Comparison of ENCODE assay signal across 16 mouse cellular contexts in the genomic region with DNA sequence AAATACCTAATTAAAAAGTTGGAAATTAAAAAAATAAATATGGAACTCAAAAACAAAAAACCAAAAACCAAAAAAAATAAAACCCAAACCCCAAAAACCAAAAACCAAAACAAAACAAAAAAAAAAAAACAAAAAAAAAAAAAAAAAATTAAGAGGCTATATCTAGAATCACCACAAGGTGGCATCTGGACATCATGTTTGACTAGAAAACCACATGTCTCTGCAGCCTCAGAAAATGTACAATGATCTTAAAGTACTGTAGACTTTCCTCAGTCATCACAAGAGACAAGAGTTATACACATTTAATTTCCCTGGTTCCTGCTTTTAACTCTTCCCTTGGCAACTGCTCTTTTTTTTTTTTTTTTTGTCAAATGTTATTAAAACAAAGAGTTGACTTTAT. TPM values are rescaled to one million over a fixed set of nuclear protein-coding genes. Genes with fewer than 3 reads are reported as not detected.
A peak's percentile ranks its signal among the peaks of the same experiment; 100 is the strongest.
DNase-seq lines count a peak whose midpoint lies in the region; ATAC-seq and TF ChIP-seq lines count a peak whose summit lies in the region.
"Had no signal": no experiment of that assay in that cellular context is flagged by ENCODE, and none has a peak within 500 bp of the region (broad histone marks: within the 10 kb centered on the region; RNA-seq: fewer than 3 reads in every experiment).

No protein-coding gene starts in this region.

- H3K4me3 ChIP-seq in hindbrain, postnatal 0 days (ENCODE audit: low read length): no peak overlapping the region
- no peak overlapping the region for H3K4me3 ChIP-seq in hindbrain, embryonic 11.5 days (ENCODE audit: low read depth, low read length)
- H3K4me3 ChIP-seq in MEL (ENCODE audit: control insufficient read depth in 1 of 2, insufficient read depth in 1 of 2, low read depth in 2 of 2, low read length in 2 of 2): no peak overlapping the region
- H3K4me3 ChIP-seq: embryonic facial prominence, embryonic 13.5 days; hindbrain, embryonic 13.5 days; neural tube, embryonic 12.5 days had no signal

- no peak for TF ChIP-seq POLR2A in MEL (IDR thresholded peaks at IDR 0.05; ENCODE audit: control insufficient read depth in 1 of 2, insufficient read depth in 1 of 2, low read depth in 1 of 2, low read length in 2 of 2, poor library complexity in 1 of 2)

- no peak overlapping the region for H3K9ac ChIP-seq in hindbrain, postnatal 0 days (replicated peaks; ENCODE audit: low read length)
- no peak overlapping the region for H3K9ac ChIP-seq in hindbrain, embryonic 11.5 days (ENCODE audit: low read depth, low read length)
- H3K9ac ChIP-seq in MEL (ENCODE audit: control insufficient read depth, low read depth, low read length, poor library complexity, severe bottlenecking): no peak overlapping the region
- H3K9ac ChIP-seq: embryonic facial prominence, embryonic 13.5 days; hindbrain, embryonic 13.5 days; neural tube, embryonic 12.5 days had no signal

- H3K4me1 ChIP-seq in hindbrain, postnatal 0 days (ENCODE audit: insufficient read depth, low read length): no peaks in the 10 kb centered on the region
- H3K4me1 ChIP-seq in hindbrain, embryonic 11.5 days (replicated peaks; ENCODE audit: control insufficient read depth, insufficient read depth, low read length): no peaks in the 10 kb centered on the region
- H3K4me1 ChIP-seq in MEL (ENCODE audit: control insufficient read depth in 1 of 2, insufficient read depth in 2 of 2, low read length in 2 of 2): no peaks in the 10 kb centered on the region
- H3K4me1 ChIP-seq: embryonic facial prominence, embryonic 13.5 days; hindbrain, embryonic 13.5 days; neural tube, embryonic 12.5 days had no signal

- no peak overlapping the region for H3K27ac ChIP-seq in hindbrain, postnatal 0 days
- H3K27ac ChIP-seq in hindbrain, embryonic 11.5 days (ENCODE audit: low read depth, low read length): no peak overlapping the region
- no peak overlapping the region for H3K27ac ChIP-seq in MEL (ENCODE audit: control insufficient read depth, low read depth, low read length)
- H3K27ac ChIP-seq: embryonic facial prominence, embryonic 13.5 days; hindbrain, embryonic 13.5 days; macrophage; neural tube, embryonic 12.5 days had no signal

- peak; percentile 42 for DNase-seq in hindbrain, postnatal 0 days (ENCODE audit: low spot score)
- DNase-seq in hindbrain, embryonic 11.5 days (ENCODE audit: low spot score): no peak
- DNase-seq in A20 (ENCODE audit: low read depth, low spot score): peak; percentile 34
- peak; percentile 38 for DNase-seq in MEL (ENCODE audit: low read depth, low spot score)
- DNase-seq in gastrocnemius, postnatal 14 days: no peak
- DNase-seq in heart, adult 11 months: no peak
- no peak for DNase-seq in right cerebral cortex, postnatal 36 days (ENCODE audit: low spot score in 2 of 2)
- DNase-seq: kidney, postnatal 4 days; left cerebral cortex, postnatal 4 days had no signal

- intact Hi-C loops in gastrocnemius, postnatal 14 days (cut with DNase I; ENCODE audit: low total_unique reads): no loop called here

- peak; percentile 60 for TF ChIP-seq CTCF in hindbrain, postnatal 0 days (IDR thresholded peaks at IDR 0.05; ENCODE audit: low read depth)
- TF ChIP-seq CTCF in MEL (IDR thresholded peaks at IDR 0.05 in 2 of 3, conservative IDR thresholded peaks at IDR 0.05 in 1 of 3; ENCODE audit: control insufficient read depth in 1 of 3, insufficient read depth in 1 of 3, low read depth in 2 of 3, low read length in 3 of 3, poor library complexity in 1 of 3, severe bottlenecking in 1 of 3): peak in 1 of 3 experiments; percentile 35; a peak in 2 of 6 replicates

- H3K27me3 ChIP-seq in hindbrain, postnatal 0 days (ENCODE audit: insufficient read depth, low read length): no peaks in the 10 kb centered on the region
- no peaks in the 10 kb centered on the region for H3K27me3 ChIP-seq in hindbrain, embryonic 11.5 days (ENCODE audit: control insufficient read depth, insufficient read depth, low read length)
- no peaks in the 10 kb centered on the region for H3K27me3 ChIP-seq in MEL (ENCODE audit: control insufficient read depth in 1 of 2, insufficient read depth in 2 of 2, low read length in 2 of 2)
- H3K27me3 ChIP-seq: embryonic facial prominence, embryonic 13.5 days; hindbrain, embryonic 13.5 days; neural tube, embryonic 12.5 days had no signal

- H3K9me3 ChIP-seq in hindbrain, postnatal 0 days (ENCODE audit: low read length): no peaks in the 10 kb centered on the region
- no peaks in the 10 kb centered on the region for H3K9me3 ChIP-seq in hindbrain, embryonic 11.5 days (ENCODE audit: control insufficient read depth, low read length)
- H3K9me3 ChIP-seq in MEL (replicated peaks; ENCODE audit: insufficient read depth, low read length): no peaks in the 10 kb centered on the region
- H3K9me3 ChIP-seq: embryonic facial prominence, embryonic 13.5 days; hindbrain, embryonic 13.5 days; neural tube, embryonic 12.5 days had no signal

- TF ChIP-seq EP300 in MEL (IDR thresholded peaks at IDR 0.05; ENCODE audit: low read depth in 1 of 2, low read length in 2 of 2): no peak

- TF ChIP-seq RAD21 in MEL (IDR thresholded peaks at IDR 0.05; ENCODE audit: low read depth, low read length): peak; percentile 38

- no peak for ATAC-seq in hindbrain, postnatal 0 days
- ATAC-seq in hindbrain, embryonic 11.5 days (ENCODE audit: low FRiP score): no peak
- peak; percentile 68 for ATAC-seq in granulocyte monocyte progenitor cell, adult 5-6 weeks (replicated peaks; ENCODE audit: poor library complexity, severe bottlenecking)

- no peak overlapping the region for H3K4me2 ChIP-seq in hindbrain, postnatal 0 days (ENCODE audit: low read depth, low read length)
- H3K4me2 ChIP-seq in hindbrain, embryonic 11.5 days (replicated peaks; ENCODE audit: low read depth, low read length): no peak overlapping the region
- H3K4me2 ChIP-seq: embryonic facial prominence, embryonic 13.5 days; hindbrain, embryonic 13.5 days; neural tube, embryonic 12.5 days had no signal

- no peaks in the 10 kb centered on the region for H3K36me3 ChIP-seq in hindbrain, postnatal 0 days (ENCODE audit: insufficient read depth, low read length)
- H3K36me3 ChIP-seq in hindbrain, embryonic 11.5 days (ENCODE audit: control insufficient read depth, insufficient read depth, low read length): no peaks in the 10 kb centered on the region
- H3K36me3 ChIP-seq in MEL (ENCODE audit: control insufficient read depth in 1 of 2, insufficient read depth in 2 of 2, low read length in 2 of 2): no peaks in the 10 kb centered on the region
- H3K36me3 ChIP-seq: embryonic facial prominence, embryonic 13.5 days; hindbrain, embryonic 13.5 days; neural tube, embryonic 12.5 days had no signal

- no peaks in the 10 kb centered on the region for H3K79me2 ChIP-seq in MEL (ENCODE audit: control insufficient read depth, insufficient read depth, low read length, poor library complexity)

TF ChIP-seq in MEL, 35 proteins besides CTCF, POLR2A, EP300 and RAD21:
- no peak for TF ChIP-seq TBP (IDR thresholded peaks at IDR 0.05; ENCODE audit: low read depth, low read length)
- TF ChIP-seq GABPA (IDR thresholded peaks at IDR 0.05; ENCODE audit: low read depth, low read length): no peak
- TF ChIP-seq SMC3 (IDR thresholded peaks at IDR 0.05; ENCODE audit: low read depth, low read length): peak; percentile 48

RNA-seq across cellular contexts. Expression of gene 5430401F13Rik, which starts 27.1 kb away (rescaled TPM):
- not detected in 2 replicates for total RNA-seq in hindbrain, postnatal 0 days (2014; rRNA removed)
- polyA plus RNA-seq in hindbrain, postnatal 0 days (2015; fragmentation: Nextera tagmentation; extraction: Ambion mirVana): not detected in 2 replicates
- polyA plus RNA-seq in hindbrain, embryonic 11.5 days (2014; fragmentation: Nextera tagmentation; extraction: Ambion mirVana): not detected in 2 replicates
- total RNA-seq in MEL (2012; rRNA removed): not detected in 2 replicates
- not detected for polyA plus RNA-seq in MEL (2012; ENCODE audit: insufficient read depth in 1 of 2, insufficient read length in 2 of 2, low read depth in 1 of 2, low replicate concordance in 2 of 2, missing spikeins in 1 of 2)
- total RNA-seq in granulocyte monocyte progenitor cell, adult 5-6 weeks (2014; fragmentation: Nextera tagmentation): not detected in 2 replicates
- total RNA-seq in granulocyte monocyte progenitor cell, adult 5-6 weeks (2017): not detected in 2 replicates
- not detected for total RNA-seq in gastrocnemius, postnatal 14 days (2021)
- total RNA-seq: gastrocnemius, adult 18-20 months; left cerebral cortex, postnatal 4 days had no signal
- polyA plus RNA-seq: embryonic facial prominence, embryonic 13.5 days; hindbrain, embryonic 13.5 days; macrophage; neural tube, embryonic 12.5 days; thymus, postnatal 0 days had no signal

RNA-seq across cellular contexts. Expression of gene Gm6619, which starts 27.1 kb away (rescaled TPM):
- total RNA-seq in hindbrain, postnatal 0 days (2014; rRNA removed): not detected in 2 replicates
- not detected in 2 replicates for polyA plus RNA-seq in hindbrain, postnatal 0 days (2015; fragmentation: Nextera tagmentation; extraction: Ambion mirVana)
- not detected in 2 replicates for polyA plus RNA-seq in hindbrain, embryonic 11.5 days (2014; fragmentation: Nextera tagmentation; extraction: Ambion mirVana)
- not detected in 2 replicates for total RNA-seq in MEL (2012; rRNA removed)
- polyA plus RNA-seq in MEL (2012; ENCODE audit: insufficient read depth in 1 of 2, insufficient read length in 2 of 2, low read depth in 1 of 2, low replicate concordance in 2 of 2, missing spikeins in 1 of 2): not detected
- not detected in 2 replicates for total RNA-seq in granulocyte monocyte progenitor cell, adult 5-6 weeks (2014; fragmentation: Nextera tagmentation)
- not detected in 2 replicates for total RNA-seq in granulocyte monocyte progenitor cell, adult 5-6 weeks (2017)
- total RNA-seq in gastrocnemius, postnatal 14 days (2021): not detected
- total RNA-seq: gastrocnemius, adult 18-20 months; left cerebral cortex, postnatal 4 days had no signal
- polyA plus RNA-seq: embryonic facial prominence, embryonic 13.5 days; hindbrain, embryonic 13.5 days; macrophage; neural tube, embryonic 12.5 days had no signal

Comparison
In these comparisons a context has a peak if more than half of its experiments do, and no peak if none do; other contexts are left out.
1. DNase-seq: peak in hindbrain, postnatal 0 days (single experiment), A20 (single experiment) and MEL (single experiment); none in hindbrain, embryonic 11.5 days (single experiment), gastrocnemius, postnatal 14 days (single experiment), heart, adult 11 months (single experiment) and right cerebral cortex, postnatal 36 days (0 of 2).